Mouse (Mus musculus): ENCODE data around the gene Rnps1. TPM values are rescaled to one million over a fixed set of nuclear protein-coding genes. Genes with fewer than 3 reads are reported as not detected.

Gene Rnps1
- 82.4 TPM for polyA plus RNA-seq (2014; fragmentation: Illumina TruSeq; extraction: RNeasy Lipid Tissue Mini Kit (QIAGEN cat#74804); ENCODE audit: low read depth, low replicate concordance)

DNA sequence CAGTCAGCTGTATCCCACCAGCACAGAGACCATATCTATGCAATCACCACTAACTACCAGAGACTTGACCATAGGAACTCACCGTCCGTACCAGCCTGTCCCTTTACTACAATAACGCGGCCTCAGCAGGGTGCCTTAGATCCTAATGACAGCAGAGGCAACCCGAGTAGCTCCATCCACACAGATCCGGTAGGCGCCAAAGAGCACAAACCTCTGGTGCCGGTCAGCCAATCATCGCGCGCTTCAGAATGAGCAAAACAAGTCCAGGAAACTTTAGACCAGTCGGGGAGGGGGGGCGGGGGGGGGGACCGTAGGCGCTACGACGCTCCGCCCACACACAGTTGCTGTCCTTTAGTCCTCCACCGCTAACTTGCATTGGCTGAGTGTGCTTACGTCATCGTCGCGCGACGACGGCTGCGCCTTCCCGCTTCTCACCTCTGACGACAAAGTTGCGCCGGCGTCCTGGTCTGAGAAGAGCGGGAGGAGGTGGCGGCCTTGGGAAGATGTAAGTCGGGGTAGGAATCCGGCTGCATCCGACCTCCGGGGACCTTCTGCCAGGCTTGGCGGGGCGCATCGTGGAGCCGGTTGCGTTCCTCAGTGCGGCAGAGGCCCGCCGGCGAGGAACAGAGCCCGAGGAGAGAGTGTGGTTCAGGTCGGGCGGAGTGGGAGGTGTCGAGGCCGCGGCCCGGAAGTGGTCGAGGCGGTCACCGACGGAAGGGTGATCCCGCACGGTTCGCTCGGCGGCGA lies at the start of gene Rnps1:
Gene Rnps1 (plus strand): TSS at position 336 of the 747 bp plus-strand sequence.

DNA sequence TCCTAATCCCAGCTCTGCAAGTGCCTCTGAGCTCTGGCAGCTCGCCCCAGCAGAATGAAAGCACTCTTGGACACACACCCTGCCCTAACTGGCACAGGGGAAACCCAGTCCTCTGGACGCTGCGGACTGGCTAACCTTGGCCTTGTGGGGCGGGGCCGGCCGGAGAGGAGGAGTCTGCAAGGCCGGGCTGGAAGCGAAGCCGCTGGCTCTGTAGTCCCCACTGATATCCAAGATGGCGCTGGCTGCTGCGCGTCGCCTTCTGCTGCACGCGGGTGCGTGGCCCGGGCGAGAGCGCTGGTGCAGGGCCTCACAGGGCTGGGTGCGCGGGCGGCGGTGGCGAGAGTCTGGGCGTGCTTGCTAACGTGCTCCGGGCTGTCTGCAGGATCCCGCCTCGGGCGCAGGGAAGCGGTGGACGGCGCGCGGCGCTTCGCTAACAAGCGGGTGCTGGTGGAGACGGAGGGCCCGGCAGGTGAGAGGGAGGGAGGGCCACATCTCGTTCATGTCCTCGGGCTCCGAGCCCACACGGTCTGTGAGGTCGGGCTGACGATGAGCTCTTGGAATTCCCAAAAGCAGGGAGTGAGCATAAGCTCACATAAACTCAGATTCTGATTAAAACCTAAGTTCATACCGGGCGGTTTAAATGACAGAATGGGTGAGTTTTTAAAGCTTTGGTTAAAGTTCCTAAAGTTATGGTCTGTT lies 12.3 kb downstream of the Rnps1 start, which contains the start of gene Eci1:
Gene Eci1 (plus strand): TSS at position 171 of the 699 bp plus-strand sequence.

DNA sequence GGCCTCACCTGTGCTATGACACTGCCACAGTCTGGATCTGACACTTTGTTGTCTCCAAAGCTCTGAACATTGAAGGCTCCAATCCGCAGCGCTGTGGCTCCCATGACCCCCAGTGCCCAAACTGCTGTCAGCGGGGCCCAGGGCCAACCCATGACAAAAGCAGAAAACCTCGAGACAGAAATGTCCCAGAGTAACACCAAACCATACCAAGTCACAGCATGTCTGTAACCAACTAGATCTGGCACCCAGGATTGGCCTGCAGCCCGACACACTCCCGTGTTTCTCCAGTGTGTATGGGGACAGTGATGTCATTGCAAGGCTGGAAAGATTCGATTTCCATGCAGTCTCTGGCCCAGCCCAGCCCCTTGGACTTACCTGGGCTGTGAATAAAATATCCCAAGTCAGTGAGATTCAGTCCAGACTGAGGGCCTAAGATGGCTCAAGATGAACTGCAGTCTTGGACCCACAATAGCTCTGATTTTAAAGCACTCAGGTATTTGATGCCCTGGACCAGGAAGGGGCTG lies 28.3 kb downstream of the Rnps1 start, which contains the start of gene Dnase1l2:
Gene Dnase1l2 (minus strand): TSS at position 474 of the 524 bp plus-strand sequence.

GRCm38 (mm10) chr17:24469910-24470602 lies 55.7 kb downstream of the Rnps1 start, which contains the start of the genes E4f1 and Pgp:
Gene E4f1, minus strand, starts transcription at chr17:24470313.
Gene Pgp, plus strand, starts transcription at chr17:24470392.

DNA sequence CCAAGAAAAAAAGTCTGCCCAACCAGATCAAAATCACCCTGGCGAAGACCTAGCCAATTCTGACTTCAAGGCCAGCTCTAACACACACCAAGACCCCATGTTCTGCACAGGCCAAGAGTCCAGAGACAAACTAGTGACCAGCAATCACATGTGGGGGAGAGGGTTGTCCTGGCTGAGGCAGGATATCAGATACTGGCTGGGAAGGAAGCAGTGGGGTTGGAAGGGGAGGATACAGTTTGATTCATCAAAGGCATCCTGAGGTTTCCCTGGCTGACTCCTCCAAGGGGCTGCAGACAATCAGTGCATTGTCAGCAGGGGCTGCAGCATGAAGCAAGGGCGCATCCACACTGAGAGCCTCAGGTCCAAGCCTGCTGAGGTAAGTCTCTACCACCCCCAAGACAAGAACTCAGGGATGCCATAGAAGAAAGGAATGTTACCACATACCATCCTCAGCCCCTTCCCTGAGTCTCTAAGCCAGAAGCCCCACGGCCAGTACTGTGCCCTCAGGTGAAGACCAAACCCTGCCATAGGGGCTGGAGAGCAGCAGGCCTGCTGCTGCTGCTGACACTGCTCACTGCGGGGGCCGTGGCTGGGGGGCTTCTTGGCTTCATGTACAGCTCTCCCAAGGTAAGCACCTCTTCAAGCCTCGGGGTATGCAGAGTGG lies 59.4 kb downstream of the Rnps1 start, which contains the start of gene Bricd5:
Gene Bricd5 (plus strand): TSS at position 273 of the 664 bp plus-strand sequence.

Other genes with a start within 250 kb of the Rnps1 start
- gene Atp6v0c, start 244.9 kb upstream of the Rnps1 start, polyA plus RNA-seq (2014; fragmentation: Illumina TruSeq; extraction: RNeasy Lipid Tissue Mini Kit (QIAGEN cat#74804); ENCODE audit: low read depth, low replicate concordance) = 283 TPM
- gene Tbc1d24, start 209.0 kb upstream of the Rnps1 start, polyA plus RNA-seq (2014; fragmentation: Illumina TruSeq; extraction: RNeasy Lipid Tissue Mini Kit (QIAGEN cat#74804); ENCODE audit: low read depth, low replicate concordance) = 10.7 TPM
- gene Ntn3, start 205.0 kb upstream of the Rnps1 start, polyA plus RNA-seq (2014; fragmentation: Illumina TruSeq; extraction: RNeasy Lipid Tissue Mini Kit (QIAGEN cat#74804); ENCODE audit: low read depth, low replicate concordance) = 1.2 TPM
- 2.4 TPM for gene Tedc2, start 193.7 kb upstream of the Rnps1 start, polyA plus RNA-seq (2014; fragmentation: Illumina TruSeq; extraction: RNeasy Lipid Tissue Mini Kit (QIAGEN cat#74804); ENCODE audit: low read depth, low replicate concordance)
- gene Ccnf, start 163.1 kb upstream of the Rnps1 start, polyA plus RNA-seq (2014; fragmentation: Illumina TruSeq; extraction: RNeasy Lipid Tissue Mini Kit (QIAGEN cat#74804); ENCODE audit: low read depth, low replicate concordance) = 0.45 TPM
- not detected for gene Abca17, start 63.5 kb upstream of the Rnps1 start, polyA plus RNA-seq (2014; fragmentation: Illumina TruSeq; extraction: RNeasy Lipid Tissue Mini Kit (QIAGEN cat#74804); ENCODE audit: low read depth, low replicate concordance)
- gene Abca3, start 62.6 kb upstream of the Rnps1 start, polyA plus RNA-seq (2014; fragmentation: Illumina TruSeq; extraction: RNeasy Lipid Tissue Mini Kit (QIAGEN cat#74804); ENCODE audit: low read depth, low replicate concordance) = 11.2 TPM
- gene Eci1, start 12.1 kb downstream of the Rnps1 start, polyA plus RNA-seq (2014; fragmentation: Illumina TruSeq; extraction: RNeasy Lipid Tissue Mini Kit (QIAGEN cat#74804); ENCODE audit: low read depth, low replicate concordance) = 445 TPM
- gene Dnase1l2, start 28.5 kb downstream of the Rnps1 start, polyA plus RNA-seq (2014; fragmentation: Illumina TruSeq; extraction: RNeasy Lipid Tissue Mini Kit (QIAGEN cat#74804); ENCODE audit: low read depth, low replicate concordance) = 3.4 TPM
- gene E4f1, start 55.7 kb downstream of the Rnps1 start, polyA plus RNA-seq (2014; fragmentation: Illumina TruSeq; extraction: RNeasy Lipid Tissue Mini Kit (QIAGEN cat#74804); ENCODE audit: low read depth, low replicate concordance) = 21.5 TPM
- gene Pgp, start 55.8 kb downstream of the Rnps1 start, polyA plus RNA-seq (2014; fragmentation: Illumina TruSeq; extraction: RNeasy Lipid Tissue Mini Kit (QIAGEN cat#74804); ENCODE audit: low read depth, low replicate concordance) = 36.4 TPM
- gene Bricd5, start 59.3 kb downstream of the Rnps1 start, polyA plus RNA-seq (2014; fragmentation: Illumina TruSeq; extraction: RNeasy Lipid Tissue Mini Kit (QIAGEN cat#74804); ENCODE audit: low read depth, low replicate concordance) = not detected
- 11.6 TPM for gene Mlst8, start 64.5 kb downstream of the Rnps1 start, polyA plus RNA-seq (2014; fragmentation: Illumina TruSeq; extraction: RNeasy Lipid Tissue Mini Kit (QIAGEN cat#74804); ENCODE audit: low read depth, low replicate concordance)
- gene Caskin1, start 74.0 kb downstream of the Rnps1 start, polyA plus RNA-seq (2014; fragmentation: Illumina TruSeq; extraction: RNeasy Lipid Tissue Mini Kit (QIAGEN cat#74804); ENCODE audit: low read depth, low replicate concordance) = 0.47 TPM
- gene Traf7, start 113.4 kb downstream of the Rnps1 start, polyA plus RNA-seq (2014; fragmentation: Illumina TruSeq; extraction: RNeasy Lipid Tissue Mini Kit (QIAGEN cat#74804); ENCODE audit: low read depth, low replicate concordance) = 63.9 TPM
- not detected for gene Rab26, start 119.6 kb downstream of the Rnps1 start, polyA plus RNA-seq (2014; fragmentation: Illumina TruSeq; extraction: RNeasy Lipid Tissue Mini Kit (QIAGEN cat#74804); ENCODE audit: low read depth, low replicate concordance)
- gene Pkd1, start 135.3 kb downstream of the Rnps1 start, polyA plus RNA-seq (2014; fragmentation: Illumina TruSeq; extraction: RNeasy Lipid Tissue Mini Kit (QIAGEN cat#74804); ENCODE audit: low read depth, low replicate concordance) = 35.8 TPM
- gene Tsc2, start 218.1 kb downstream of the Rnps1 start, polyA plus RNA-seq (2014; fragmentation: Illumina TruSeq; extraction: RNeasy Lipid Tissue Mini Kit (QIAGEN cat#74804); ENCODE audit: low read depth, low replicate concordance) = 99.7 TPM
- gene Nthl1, start 218.1 kb downstream of the Rnps1 start, polyA plus RNA-seq (2014; fragmentation: Illumina TruSeq; extraction: RNeasy Lipid Tissue Mini Kit (QIAGEN cat#74804); ENCODE audit: low read depth, low replicate concordance) = 6.4 TPM
- gene Slc9a3r2, start 235.8 kb downstream of the Rnps1 start, polyA plus RNA-seq (2014; fragmentation: Illumina TruSeq; extraction: RNeasy Lipid Tissue Mini Kit (QIAGEN cat#74804); ENCODE audit: low read depth, low replicate concordance) = 115 TPM
- gene Npw, start 243.9 kb downstream of the Rnps1 start, polyA plus RNA-seq (2014; fragmentation: Illumina TruSeq; extraction: RNeasy Lipid Tissue Mini Kit (QIAGEN cat#74804); ENCODE audit: low read depth, low replicate concordance) = not detected